In the genomic region with DNA sequence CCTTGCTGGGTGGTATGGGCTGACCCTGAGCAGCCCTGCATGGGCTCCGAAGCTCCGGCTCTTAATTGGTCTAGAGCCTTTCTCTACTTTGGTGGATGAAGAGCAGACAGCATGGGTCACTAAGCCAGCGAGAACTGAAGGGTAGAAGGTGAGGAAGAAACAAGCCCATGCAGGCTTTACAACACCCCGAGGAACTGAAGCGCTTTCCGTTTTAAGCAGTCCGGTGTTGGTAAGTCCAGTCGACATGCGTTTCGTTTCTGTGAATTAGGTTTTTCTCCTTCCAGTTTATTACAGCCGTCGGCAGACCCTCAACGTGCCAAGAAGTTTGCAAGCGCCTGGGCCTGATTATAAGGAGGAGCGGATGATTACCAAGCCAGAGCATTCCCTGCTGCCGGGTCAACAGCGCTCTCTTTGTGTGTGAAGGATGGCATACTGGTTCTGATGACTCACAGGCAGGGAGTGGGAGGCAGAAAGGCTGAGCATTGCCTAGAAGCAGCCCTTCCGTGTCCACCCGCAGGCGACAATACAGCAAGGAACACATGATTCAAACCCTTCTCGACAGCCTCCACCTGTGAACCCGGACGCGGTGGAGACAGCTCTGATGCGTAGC, we compare ENCODE assay signal across 10 mouse cellular contexts. TPM values are rescaled to one million over a fixed set of nuclear protein-coding genes. Genes with fewer than 3 reads are reported as not detected.
DNase-seq lines count a peak whose midpoint lies in the region; ATAC-seq lines count a peak whose summit lies in the region.
"Had no signal": no experiment of that assay in that cellular context is flagged by ENCODE, and none has a peak within 500 bp of the region (broad histone marks: within the 10 kb centered on the region; RNA-seq: fewer than 3 reads in every experiment).

No protein-coding gene starts in this region.

- peak overlapping the region; percentile 8; the same call in 1 of the 2 replicates for H3K4me2 ChIP-seq in heart, embryonic 14.5 days (ENCODE audit: low read length)
- H3K4me2 ChIP-seq in stomach, embryonic 14.5 days (replicated peaks; ENCODE audit: low read depth, low read length) = no peak overlapping the region

- no peaks in the 10 kb centered on the region for H3K4me1 ChIP-seq in heart, embryonic 14.5 days (ENCODE audit: control insufficient read depth in 2 of 2, insufficient read depth in 2 of 2, low read length in 2 of 2)
- peaks cover 10% of the 10 kb centered on the region for H3K4me1 ChIP-seq in limb, embryonic 10.5 days
- H3K4me1 ChIP-seq in stomach, embryonic 14.5 days (ENCODE audit: control insufficient read depth, insufficient read depth, low read length) = peaks cover 4% of the 10 kb centered on the region; the same call in 1 of the 2 replicates

- DNase-seq in embryo, embryonic 10.5 days (ENCODE audit: low spot score) = peak; percentile 8
- no peak for DNase-seq in embryo, embryonic 9.5 days (ENCODE audit: extremely low spot score)
- peak; percentile 92 for DNase-seq in Muller cell, postnatal 12 days (ENCODE audit: inconsistent ontology term)
- DNase-seq in limb, embryonic 10.5 days (ENCODE audit: low spot score) = peak; percentile 44
- DNase-seq in c-Kit-positive CD71-positive TER-119-positive erythroid progenitor cells, embryonic 14.5 days (ENCODE audit: low spot score) = no peak

- H3K27ac ChIP-seq in heart, embryonic 14.5 days (replicated peaks in 1 of 2; ENCODE audit: control insufficient read depth in 1 of 2, insufficient read depth in 1 of 2, low read depth in 2 of 2, low read length in 2 of 2) = peak overlapping the region; percentile 23 to 53; a peak in 2 of 4 replicates
- H3K27ac ChIP-seq in limb, embryonic 10.5 days = peak overlapping the region; percentile 66
- no peak overlapping the region for H3K27ac ChIP-seq in stomach, embryonic 14.5 days (ENCODE audit: low read length)

- WGBS in heart, embryonic 14.5 days = 65% methylated on average over 25 of the region's 25 CpGs
- WGBS in limb, embryonic 10.5 days = 64% methylated on average over 25 of the region's 25 CpGs
- 53% methylated on average over 25 of the region's 25 CpGs for WGBS in stomach, embryonic 14.5 days

- H3K27me3 ChIP-seq in heart, embryonic 14.5 days (ENCODE audit: control insufficient read depth, insufficient read depth, low read length) = no peaks in the 10 kb centered on the region
- no peaks in the 10 kb centered on the region for H3K27me3 ChIP-seq in limb, embryonic 10.5 days (ENCODE audit: low read depth, poor library complexity, severe bottlenecking)
- H3K27me3 ChIP-seq in stomach, embryonic 14.5 days (ENCODE audit: control insufficient read depth, insufficient read depth, low read length) = no peaks in the 10 kb centered on the region
- H3K27me3 ChIP-seq: CH12.LX had no signal

- H3K9me3 ChIP-seq in heart, embryonic 14.5 days (ENCODE audit: control insufficient read depth, low read length) = no peaks in the 10 kb centered on the region
- H3K9me3 ChIP-seq in limb, embryonic 10.5 days (replicated peaks) = no peaks in the 10 kb centered on the region
- H3K9me3 ChIP-seq in stomach, embryonic 14.5 days (ENCODE audit: control insufficient read depth, low read depth, low read length) = no peaks in the 10 kb centered on the region

- no peak overlapping the region for H3K4me3 ChIP-seq in heart, embryonic 14.5 days (ENCODE audit: control insufficient read depth in 1 of 2, insufficient read depth in 1 of 2, low read depth in 1 of 2, low read length in 2 of 2)
- H3K4me3 ChIP-seq in limb, embryonic 10.5 days = no peak overlapping the region
- H3K4me3 ChIP-seq in stomach, embryonic 14.5 days (ENCODE audit: low read depth, low read length) = no peak overlapping the region
- H3K4me3 ChIP-seq: megakaryocyte, embryonic 14.5 days had no signal

- ATAC-seq in heart, embryonic 14.5 days (ENCODE audit: insufficient number of reproducible peaks, insufficient read depth, low FRiP score, low read depth) = no peak
- 0 out of 2 replicates have a peak, but pooled peaks have one; percentile 18 for ATAC-seq in stomach, embryonic 14.5 days (ENCODE audit: insufficient number of reproducible peaks, insufficient read depth, low FRiP score, low read depth)
- ATAC-seq in inflammation-experienced regulatory T-cells, adult 6 months = no peak

- 0 out of 2 replicates have a peak overlapping the region, but pooled peaks have one; percentile 25 for H3K9ac ChIP-seq in heart, embryonic 14.5 days (ENCODE audit: low read length)
- H3K9ac ChIP-seq in stomach, embryonic 14.5 days (replicated peaks; ENCODE audit: low read depth, low read length) = no peak overlapping the region

- H3K36me3 ChIP-seq in heart, embryonic 14.5 days (ENCODE audit: control insufficient read depth, insufficient read depth, low read length) = no peaks in the 10 kb centered on the region
- H3K36me3 ChIP-seq in limb, embryonic 10.5 days = no peaks in the 10 kb centered on the region
- H3K36me3 ChIP-seq in stomach, embryonic 14.5 days (ENCODE audit: control insufficient read depth, insufficient read depth, low read length) = no peaks in the 10 kb centered on the region

RNA-seq across cellular contexts. Expression of gene Uspl1, which starts 40.3 kb away (rescaled TPM):
- 30.9 and 35.2 TPM in 2 replicates for polyA plus RNA-seq in heart, embryonic 14.5 days (2014; fragmentation: Nextera tagmentation; extraction: Ambion mirVana)
- 72.9 and 78.7 TPM in 2 replicates for polyA plus RNA-seq in limb, embryonic 10.5 days (2016; fragmentation: Nextera tagmentation; extraction: Ambion mirVana)
- 51.6 and 54.4 TPM in 2 replicates for polyA plus RNA-seq in stomach, embryonic 14.5 days (2014; fragmentation: Nextera tagmentation; extraction: Ambion mirVana)
- polyA plus RNA-seq in inflammation-experienced regulatory T-cells, adult 6 months (2017; shearing (Covaris generic)) = 10 to 100 TPM; 33.6 to 38.3 (median 34.7) TPM

RNA-seq across cellular contexts. Expression of gene Hmgb1, which starts 40.4 kb away (rescaled TPM):
- 751 and 792 TPM in 2 replicates for polyA plus RNA-seq in heart, embryonic 14.5 days (2014; fragmentation: Nextera tagmentation; extraction: Ambion mirVana)
- 1,666 and 1,835 TPM in 2 replicates for polyA plus RNA-seq in limb, embryonic 10.5 days (2016; fragmentation: Nextera tagmentation; extraction: Ambion mirVana)
- polyA plus RNA-seq in stomach, embryonic 14.5 days (2014; fragmentation: Nextera tagmentation; extraction: Ambion mirVana) = 1,555 and 1,628 TPM in 2 replicates
- 1,000 to 10,000 TPM in 1 of 3 experiments, 100 to 1,000 TPM in 2; 359 to 1,026 (median 583) TPM for polyA plus RNA-seq in inflammation-experienced regulatory T-cells, adult 6 months (2017; shearing (Covaris generic))

Comparison
In these comparisons a context has a peak if more than half of its experiments do, and no peak if none do; other contexts are left out.
1. DNase-seq: peak in embryo, embryonic 10.5 days (single experiment), Muller cell, postnatal 12 days (single experiment) and limb, embryonic 10.5 days (single experiment); none in embryo, embryonic 9.5 days (single experiment) and c-Kit-positive CD71-positive TER-119-positive erythroid progenitor cells, embryonic 14.5 days (single experiment).